Mouse (Mus musculus): ENCODE measurements around the gene Tnrc18. TPM values are rescaled to one million over a fixed set of nuclear protein-coding genes. Genes with fewer than 3 reads are reported as not detected.
A peak's percentile ranks its signal among the peaks of the same experiment; 100 is the strongest.

The Tnrc18 gene
- total and polyA plus RNA-seq, 3 experiments = 58.6 to 91.5 (median 72.1) TPM

GRCm38 (mm10) chr5:142692248-142692647, 125.2 kb downstream of the Tnrc18 start, which contains the start of gene Slc29a4:
Slc29a4 (plus strand) TSS chr5:142692512.
- no peak for DNase-seq

- no peak for DNase-seq
Measured at GRCm38 (mm10) chr5:142690343-142690742, 127.1 kb downstream of the Tnrc18 start.

- no peak for DNase-seq
Measured at GRCm38 (mm10) chr5:142688866-142689265, 128.6 kb downstream of the Tnrc18 start.

- DNase-seq = no peak
Measured at GRCm38 (mm10) chr5:142682529-142682928, 134.9 kb downstream of the Tnrc18 start.

GRCm38 (mm10) chr5:142681911-142682310, 135.6 kb downstream of the Tnrc18 start:
- peak; percentile 72 for DNase-seq

GRCm38 (mm10) chr5:142679065-142679464, 138.4 kb downstream of the Tnrc18 start:
- no peak for DNase-seq

- DNase-seq = peak; percentile 91
Measured at GRCm38 (mm10) chr5:142678141-142678571, 139.3 kb downstream of the Tnrc18 start.

Other genes starting within 250 kb of the Tnrc18 start
- gene Mmd2, start 208.9 kb downstream of the Tnrc18 start, total RNA-seq (2021) = 10 to 100 TPM; 35.9 to 53.9 TPM
- 32.0 and 51.8 TPM in 2 replicates for gene Mmd2, start 208.9 kb downstream of the Tnrc18 start, polyA plus RNA-seq (2012; rRNA removed)
- gene Wipi2, start 190.0 kb downstream of the Tnrc18 start, total RNA-seq (2021) = 100 to 1,000 TPM in 1 of 2 experiments, 10 to 100 TPM in 1; 90.9 to 108 TPM
- gene Wipi2, start 190.0 kb downstream of the Tnrc18 start, polyA plus RNA-seq (2012; rRNA removed) = 58.0 and 63.5 TPM in 2 replicates
- 10 to 100 TPM; 20.9 to 32.0 TPM for gene Slc29a4, start 125.2 kb downstream of the Tnrc18 start, total RNA-seq (2021)
- gene Slc29a4, start 125.2 kb downstream of the Tnrc18 start, polyA plus RNA-seq (2012; rRNA removed) = 48.8 and 69.9 TPM in 2 replicates
- 10 to 100 TPM in 1 of 2 experiments, 1 to 10 TPM in 1; 9.6 to 11.4 TPM for gene Fbxl18, start 77.8 kb upstream of the Tnrc18 start, total RNA-seq (2021)
- gene Fbxl18, start 77.8 kb upstream of the Tnrc18 start, polyA plus RNA-seq (2012; rRNA removed) = 42.3 and 44.3 TPM in 2 replicates
- gene Actb, start 89.1 kb upstream of the Tnrc18 start, total RNA-seq (2021) = 1,000 to 10,000 TPM; 3,681 to 3,786 TPM
- gene Actb, start 89.1 kb upstream of the Tnrc18 start, polyA plus RNA-seq (2012; rRNA removed) = 3,805 and 4,221 TPM in 2 replicates
- gene Fscn1, start 142.7 kb upstream of the Tnrc18 start, total RNA-seq (2021) = 10 to 100 TPM; 24.6 to 42.9 TPM
- 129 and 134 TPM in 2 replicates for gene Fscn1, start 142.7 kb upstream of the Tnrc18 start, polyA plus RNA-seq (2012; rRNA removed)